Mouse (Mus musculus): ENCODE results near the gene Ap1m2. TPM values are rescaled to one million over a fixed set of nuclear protein-coding genes. Genes with fewer than 3 reads are reported as not detected.
A peak's percentile ranks its signal among the peaks of the same experiment; 100 is the strongest.

Ap1m2 gene
- polyA plus RNA-seq, 1 experiment from 2014 or later: 53.2 TPM

GRCm38 (mm10) chr9:21249629-21250508 lies 62.3 kb downstream of the Ap1m2 start:
- no peak overlapping the region for H3K4me2 ChIP-seq (ENCODE audit: low read depth, low read length)
- peaks cover 9% of the 10 kb centered on the region; the same call in 1 of the 2 replicates for H3K4me1 ChIP-seq (replicated peaks; ENCODE audit: control insufficient read depth, insufficient read depth, low read length)
- WGBS: 20% methylated on average over 17 of the region's 17 CpGs
- no peak overlapping the region for H3K27ac ChIP-seq (ENCODE audit: low read length)
- no peaks in the 10 kb centered on the region for H3K36me3 ChIP-seq (ENCODE audit: control insufficient read depth, insufficient read depth, low read length)
- no peaks in the 10 kb centered on the region for H3K9me3 ChIP-seq (ENCODE audit: control insufficient read depth, low read length)
- no peak overlapping the region for H3K4me3 ChIP-seq (ENCODE audit: low read length)
- H3K27me3 ChIP-seq (ENCODE audit: control insufficient read depth, insufficient read depth, low read depth, low read length): peaks cover 63% of the 10 kb centered on the region
- H3K9ac ChIP-seq (ENCODE audit: low read length): no peak overlapping the region
- peak; percentile 29; the same call in 1 of the 2 replicates for ATAC-seq (ENCODE audit: low read depth)

GRCm38 (mm10) chr9:21248326-21248725 lies 63.8 kb downstream of the Ap1m2 start, which contains the start of gene S1pr5:
TSS of gene S1pr5 (minus strand) at chr9:21248443.
- H3K27me3 ChIP-seq (ENCODE audit: control insufficient read depth, insufficient read depth, low read depth, low read length): peaks cover 78% of the 10 kb centered on the region
- peak; percentile 54; the same call in 1 of the 2 replicates for ATAC-seq (ENCODE audit: low read depth)
- 2% methylated on average over 30 of the region's 30 CpGs for WGBS
- H3K4me1 ChIP-seq (replicated peaks; ENCODE audit: control insufficient read depth, insufficient read depth, low read length): peaks cover 17% of the 10 kb centered on the region
- 0 out of 2 replicates have a peak within 1 kb of the TSS, but pooled peaks have one; percentile 39 for H3K9ac ChIP-seq (ENCODE audit: low read length)
- H3K27ac ChIP-seq (ENCODE audit: low read length): no peak within 1 kb of the TSS
- H3K4me2 ChIP-seq (ENCODE audit: low read depth, low read length): peak within 1 kb of the TSS; percentile 51
- H3K4me3 ChIP-seq (ENCODE audit: low read length): peak within 1 kb of the TSS; percentile 40
- no peaks in the 10 kb centered on the region for H3K9me3 ChIP-seq (ENCODE audit: control insufficient read depth, low read length)
- H3K36me3 ChIP-seq (ENCODE audit: control insufficient read depth, insufficient read depth, low read length): no peaks in the 10 kb centered on the region

- no peak overlapping the region for H3K4me3 ChIP-seq (ENCODE audit: low read length)
- H3K9ac ChIP-seq (ENCODE audit: low read length): no peak overlapping the region
- peaks cover 17% of the 10 kb centered on the region for H3K4me1 ChIP-seq (replicated peaks; ENCODE audit: control insufficient read depth, insufficient read depth, low read length)
- H3K4me2 ChIP-seq (ENCODE audit: low read depth, low read length): no peak overlapping the region
- 91% methylated on average over 1 of the region's 1 CpGs for WGBS
- H3K9me3 ChIP-seq (ENCODE audit: control insufficient read depth, low read length): peaks cover 4% of the 10 kb centered on the region; the same call in 1 of the 2 replicates
- ATAC-seq (ENCODE audit: low read depth): no peak
- peaks cover 87% of the 10 kb centered on the region for H3K27me3 ChIP-seq (ENCODE audit: control insufficient read depth, insufficient read depth, low read depth, low read length)
- no peaks in the 10 kb centered on the region for H3K36me3 ChIP-seq (ENCODE audit: control insufficient read depth, insufficient read depth, low read length)
- H3K27ac ChIP-seq (ENCODE audit: low read length): no peak overlapping the region
Measured at GRCm38 (mm10) chr9:21246342-21246741, 65.8 kb downstream of the Ap1m2 start.

GRCm38 (mm10) chr9:21245113-21245487 lies 67.0 kb downstream of the Ap1m2 start:
- peak overlapping the region; percentile 74 for H3K4me2 ChIP-seq (ENCODE audit: low read depth, low read length)
- ATAC-seq (ENCODE audit: low read depth): no peak
- H3K9me3 ChIP-seq (ENCODE audit: control insufficient read depth, low read length): peaks cover 4% of the 10 kb centered on the region; the same call in 1 of the 2 replicates
- H3K36me3 ChIP-seq (ENCODE audit: control insufficient read depth, insufficient read depth, low read length): no peaks in the 10 kb centered on the region
- no peak overlapping the region for H3K27ac ChIP-seq (ENCODE audit: low read length)
- peaks cover 75% of the 10 kb centered on the region for H3K27me3 ChIP-seq (ENCODE audit: control insufficient read depth, insufficient read depth, low read depth, low read length)
- peak overlapping the region; percentile 47 for H3K4me3 ChIP-seq (ENCODE audit: low read length)
- H3K9ac ChIP-seq (ENCODE audit: low read length): peak overlapping the region; percentile 50
- 1% methylated on average over 16 of the region's 16 CpGs for WGBS
- H3K4me1 ChIP-seq (replicated peaks; ENCODE audit: control insufficient read depth, insufficient read depth, low read length): peaks cover 17% of the 10 kb centered on the region

GRCm38 (mm10) chr9:21244428-21245112 lies 67.6 kb downstream of the Ap1m2 start:
- H3K4me1 ChIP-seq (replicated peaks; ENCODE audit: control insufficient read depth, insufficient read depth, low read length): peaks cover 19% of the 10 kb centered on the region
- H3K4me3 ChIP-seq (ENCODE audit: low read length): peak overlapping the region; percentile 47
- H3K36me3 ChIP-seq (ENCODE audit: control insufficient read depth, insufficient read depth, low read length): no peaks in the 10 kb centered on the region
- ATAC-seq (ENCODE audit: low read depth): peak; percentile 47
- under 1% methylated on average over 72 of the region's 72 CpGs for WGBS
- H3K9me3 ChIP-seq (ENCODE audit: control insufficient read depth, low read length): peaks cover 4% of the 10 kb centered on the region; the same call in 1 of the 2 replicates
- peaks cover 70% of the 10 kb centered on the region for H3K27me3 ChIP-seq (ENCODE audit: control insufficient read depth, insufficient read depth, low read depth, low read length)
- H3K27ac ChIP-seq (ENCODE audit: low read length): no peak overlapping the region
- peak overlapping the region; percentile 74 for H3K4me2 ChIP-seq (ENCODE audit: low read depth, low read length)
- H3K9ac ChIP-seq (ENCODE audit: low read length): peak overlapping the region; percentile 50

Other genes starting within 250 kb of the Ap1m2 start
- gene Zglp1, start 245.2 kb downstream of the Ap1m2 start, polyA plus RNA-seq (2015; fragmentation: Nextera tagmentation; extraction: Ambion mirVana): 1.1 and 1.2 TPM in 2 replicates
- gene Gm49373, start 239.2 kb downstream of the Ap1m2 start, polyA plus RNA-seq (2015; fragmentation: Nextera tagmentation; extraction: Ambion mirVana): 0.09 and 0.49 TPM in 2 replicates
- gene Fdx1l, start 238.7 kb downstream of the Ap1m2 start, polyA plus RNA-seq (2015; fragmentation: Nextera tagmentation; extraction: Ambion mirVana): 44.1 and 46.5 TPM in 2 replicates
- 1.2 and 3.3 TPM in 2 replicates for gene Gm38431, start 220.3 kb downstream of the Ap1m2 start, polyA plus RNA-seq (2015; fragmentation: Nextera tagmentation; extraction: Ambion mirVana)
- gene Raver1, start 220.3 kb downstream of the Ap1m2 start, polyA plus RNA-seq (2015; fragmentation: Nextera tagmentation; extraction: Ambion mirVana): 56.8 and 69.1 TPM in 2 replicates
- gene Tyk2, start 181.1 kb downstream of the Ap1m2 start, polyA plus RNA-seq (2015; fragmentation: Nextera tagmentation; extraction: Ambion mirVana): 16.9 and 18.1 TPM in 2 replicates
- gene Cdc37, start 162.4 kb downstream of the Ap1m2 start, polyA plus RNA-seq (2015; fragmentation: Nextera tagmentation; extraction: Ambion mirVana): 265 and 301 TPM in 2 replicates
- gene Pde4a, start 146.6 kb downstream of the Ap1m2 start, polyA plus RNA-seq (2015; fragmentation: Nextera tagmentation; extraction: Ambion mirVana): 9.7 and 11.0 TPM in 2 replicates
- 60.4 and 61.3 TPM in 2 replicates for gene Keap1, start 73.0 kb downstream of the Ap1m2 start, polyA plus RNA-seq (2015; fragmentation: Nextera tagmentation; extraction: Ambion mirVana)
- gene S1pr5, start 63.9 kb downstream of the Ap1m2 start, polyA plus RNA-seq (2015; fragmentation: Nextera tagmentation; extraction: Ambion mirVana): 0.11 and 0.21 TPM in 2 replicates
- gene Atg4d, start 47.0 kb downstream of the Ap1m2 start, polyA plus RNA-seq (2015; fragmentation: Nextera tagmentation; extraction: Ambion mirVana): 39.9 and 42.3 TPM in 2 replicates
- gene Kri1, start 24.4 kb downstream of the Ap1m2 start, polyA plus RNA-seq (2015; fragmentation: Nextera tagmentation; extraction: Ambion mirVana): 15.8 and 16.7 TPM in 2 replicates
- 57.7 TPM in 2 replicates for gene Cdkn2d, start 20.9 kb downstream of the Ap1m2 start, polyA plus RNA-seq (2015; fragmentation: Nextera tagmentation; extraction: Ambion mirVana)
- gene Slc44a2, start 8.4 kb upstream of the Ap1m2 start, polyA plus RNA-seq (2015; fragmentation: Nextera tagmentation; extraction: Ambion mirVana): 178 and 186 TPM in 2 replicates
- 160 and 168 TPM in 2 replicates for gene Ilf3, start 55.5 kb upstream of the Ap1m2 start, polyA plus RNA-seq (2015; fragmentation: Nextera tagmentation; extraction: Ambion mirVana)
- 37.3 and 37.5 TPM in 2 replicates for gene Qtrt1, start 99.5 kb upstream of the Ap1m2 start, polyA plus RNA-seq (2015; fragmentation: Nextera tagmentation; extraction: Ambion mirVana)
- 77.5 and 78.2 TPM in 2 replicates for gene Dnm2, start 112.6 kb upstream of the Ap1m2 start, polyA plus RNA-seq (2015; fragmentation: Nextera tagmentation; extraction: Ambion mirVana)
- 115 and 118 TPM in 2 replicates for gene Tmed1, start 197.9 kb upstream of the Ap1m2 start, polyA plus RNA-seq (2015; fragmentation: Nextera tagmentation; extraction: Ambion mirVana)
- 3.9 and 4.0 TPM in 2 replicates for gene AB124611, start 213.8 kb upstream of the Ap1m2 start, polyA plus RNA-seq (2015; fragmentation: Nextera tagmentation; extraction: Ambion mirVana)
- gene Carm1, start 234.6 kb upstream of the Ap1m2 start, polyA plus RNA-seq (2015; fragmentation: Nextera tagmentation; extraction: Ambion mirVana): 17.1 and 20.8 TPM in 2 replicates